Mouse (Mus musculus): Measurements from ENCODE around the gene Baiap3.

Gene Baiap3

GRCm38 (mm10) chr17:25256140-25256754 lies at the start of gene Baiap3:
TSS of gene Baiap3 (minus strand) at chr17:25256364.
- peak; percentile 49 for DNase-seq

DNA sequence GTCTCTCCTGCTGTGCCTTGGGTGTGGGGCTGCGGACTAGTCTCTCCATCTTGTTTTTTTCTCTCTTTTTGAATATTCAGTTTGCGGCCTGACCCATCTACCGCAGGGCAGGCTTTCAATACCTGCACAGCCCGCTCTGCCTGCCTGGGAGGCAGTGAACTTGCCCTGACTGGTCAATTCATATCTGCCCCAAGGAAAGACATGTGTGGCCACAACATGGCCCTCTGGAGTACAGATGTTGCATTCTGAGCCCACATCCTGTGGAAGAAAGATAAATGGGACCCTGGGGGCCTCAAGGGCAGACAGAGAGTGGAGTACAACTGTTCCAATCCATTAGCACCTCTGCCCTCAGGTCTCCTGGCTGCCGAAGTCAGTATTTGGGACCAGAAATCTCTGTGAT lies 41.9 kb upstream of the Baiap3 start, which contains the start of gene Prss34:
Gene Prss34, plus strand, starts transcription at position 301 of the 400 bp plus-strand sequence.
- DNase-seq, result no peak

DNA sequence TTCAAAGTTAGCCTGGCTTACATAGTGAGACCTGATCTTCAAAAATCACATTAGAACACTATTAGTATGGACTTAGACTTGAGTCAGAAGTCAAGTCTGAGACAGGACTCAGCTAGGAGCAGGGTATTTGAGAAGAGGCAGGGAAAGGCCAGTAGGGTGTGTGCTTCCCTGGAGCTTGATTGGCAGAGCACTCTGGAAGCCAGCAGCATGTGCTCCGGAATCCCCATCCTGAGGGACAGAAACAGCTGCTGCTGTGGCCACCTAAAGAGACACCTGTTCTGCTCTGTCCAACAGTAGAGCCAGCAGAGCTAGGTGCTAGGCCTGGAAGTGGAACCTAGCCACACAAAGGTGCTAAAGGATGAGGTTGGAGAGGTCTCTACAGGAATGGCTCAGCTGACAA lies 37.9 kb upstream of the Baiap3 start:
- DNase-seq, result no peak

DNA sequence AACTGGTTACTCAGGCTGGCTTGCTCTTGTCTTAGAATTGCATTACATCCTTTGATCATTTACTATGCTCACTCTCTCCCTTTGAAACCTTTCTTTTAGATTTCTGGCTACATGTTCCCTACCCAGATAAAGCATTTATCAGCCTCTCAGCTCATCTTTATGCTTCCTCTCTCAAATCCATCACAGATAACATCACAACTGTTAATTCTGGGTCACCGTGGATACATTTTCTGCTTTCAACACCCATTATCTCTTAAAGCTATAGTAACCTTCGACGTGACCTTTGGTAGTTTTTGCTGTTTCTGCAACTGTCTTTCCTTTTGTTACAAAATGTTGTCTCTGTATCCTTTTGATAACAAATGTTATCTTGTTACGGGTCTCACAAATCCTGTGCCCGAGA lies 37.3 kb upstream of the Baiap3 start:
- DNase-seq, result no peak

- DNase-seq, result no peak
These were observed 34.2 kb upstream of the Baiap3 start for GRCm38 (mm10) chr17:25290411-25290810.

DNA sequence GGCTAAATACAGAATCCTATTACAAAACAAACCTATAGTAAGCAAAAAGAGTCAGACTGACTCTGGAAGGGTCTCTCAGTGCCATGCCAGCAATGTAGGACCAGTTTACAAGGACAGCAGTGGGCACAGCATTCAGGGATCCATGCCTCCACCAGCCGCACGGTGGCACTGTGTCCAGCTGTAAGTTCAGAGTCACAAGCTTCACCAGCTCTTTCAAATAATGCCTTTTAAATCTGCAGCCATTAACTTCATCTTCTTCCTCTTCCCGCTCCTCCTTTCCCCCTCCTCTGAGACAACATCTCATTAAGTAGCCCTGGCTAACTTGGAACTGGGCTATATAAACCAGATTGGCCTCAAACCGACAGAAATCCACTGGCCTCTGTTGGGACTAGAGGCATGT lies 32.7 kb upstream of the Baiap3 start:
- DNase-seq, result peak; percentile 48

DNA sequence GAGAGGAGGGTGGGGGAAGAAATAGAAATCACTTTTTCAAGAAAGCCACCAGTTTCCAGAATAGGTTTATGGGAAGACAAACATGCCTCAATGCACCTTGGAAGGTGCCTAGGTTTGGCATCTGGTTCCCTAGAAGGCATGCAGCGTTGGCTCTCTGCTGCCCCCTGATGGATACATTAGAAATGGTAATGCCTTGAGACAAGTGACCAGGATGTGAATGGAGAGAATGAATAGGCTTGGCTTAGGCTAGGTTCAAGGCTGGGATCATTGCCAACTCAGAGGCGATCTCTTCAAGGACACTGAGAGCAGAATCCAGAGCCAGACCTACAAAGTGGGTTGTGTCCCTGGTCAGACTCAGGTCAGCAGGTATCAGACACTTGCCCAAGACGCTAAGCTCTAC lies 28.9 kb upstream of the Baiap3 start:
- peak; percentile 76 for DNase-seq

- DNase-seq, result peak; percentile 28
These were observed 26.0 kb upstream of the Baiap3 start for GRCm38 (mm10) chr17:25282133-25282532.

DNA sequence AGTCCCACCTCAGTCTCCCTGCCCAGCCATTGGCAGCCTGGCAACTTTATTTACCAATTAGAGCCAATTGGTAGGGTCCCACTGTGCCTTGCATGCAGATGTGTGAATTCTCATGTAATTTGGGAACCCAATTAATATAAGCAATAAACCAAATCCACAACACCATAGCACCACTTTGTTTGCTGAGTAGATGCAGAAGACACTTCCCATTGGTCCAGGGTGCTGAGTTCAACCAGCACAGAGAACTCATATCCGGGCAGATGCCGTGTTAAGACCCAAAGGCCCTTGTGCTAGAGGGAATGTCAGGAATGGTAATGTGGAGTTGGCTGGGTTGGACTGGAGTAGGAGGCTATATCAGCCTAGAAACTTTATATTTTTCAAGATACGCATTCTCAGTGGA lies 19.7 kb upstream of the Baiap3 start:
- DNase-seq, result no peak

DNA sequence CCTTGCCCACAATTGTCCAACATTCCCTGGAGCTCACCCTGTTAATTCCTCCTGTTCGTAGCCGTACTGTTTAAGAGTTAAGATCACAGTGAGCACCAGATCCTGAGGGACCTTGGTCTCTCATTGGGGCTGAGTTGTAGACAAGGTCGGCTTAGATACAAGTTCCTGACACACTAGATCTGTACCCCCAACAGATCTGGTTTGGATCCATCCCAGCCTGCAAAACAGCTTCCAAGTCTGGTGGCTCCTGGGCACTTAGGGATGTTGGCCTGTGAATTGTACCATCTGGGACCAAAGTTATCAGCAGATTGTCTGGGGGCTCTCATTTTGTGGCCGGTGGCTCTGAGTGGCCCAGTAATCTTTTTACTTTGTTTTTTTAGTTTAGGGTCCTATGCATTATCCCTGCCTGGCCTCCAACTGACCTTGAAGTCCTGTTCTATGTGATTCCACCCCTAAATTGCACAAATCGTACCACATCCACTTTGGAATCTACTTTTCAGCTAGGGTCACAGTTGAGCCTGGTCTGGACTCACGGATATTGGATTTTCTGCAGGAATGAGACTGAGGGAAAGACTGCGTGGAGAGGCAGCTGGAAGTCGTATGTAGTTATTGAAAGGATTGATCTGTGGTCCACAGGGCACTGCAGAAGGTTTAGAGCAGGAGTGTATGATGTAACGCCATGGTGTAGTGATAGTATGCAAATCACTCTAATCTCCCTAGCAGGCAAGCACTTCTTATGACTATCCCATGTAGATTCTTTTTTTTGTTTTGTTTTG lies 18.6 kb upstream of the Baiap3 start, which contains the start of gene Ube2i:
Gene Ube2i, minus strand, starts transcription at position 52 of the 776 bp plus-strand sequence.
- DNase-seq, result no peak

GRCm38 (mm10) chr17:25273706-25274501 lies 17.7 kb upstream of the Baiap3 start:
- peak; percentile 98 for DNase-seq

DNA sequence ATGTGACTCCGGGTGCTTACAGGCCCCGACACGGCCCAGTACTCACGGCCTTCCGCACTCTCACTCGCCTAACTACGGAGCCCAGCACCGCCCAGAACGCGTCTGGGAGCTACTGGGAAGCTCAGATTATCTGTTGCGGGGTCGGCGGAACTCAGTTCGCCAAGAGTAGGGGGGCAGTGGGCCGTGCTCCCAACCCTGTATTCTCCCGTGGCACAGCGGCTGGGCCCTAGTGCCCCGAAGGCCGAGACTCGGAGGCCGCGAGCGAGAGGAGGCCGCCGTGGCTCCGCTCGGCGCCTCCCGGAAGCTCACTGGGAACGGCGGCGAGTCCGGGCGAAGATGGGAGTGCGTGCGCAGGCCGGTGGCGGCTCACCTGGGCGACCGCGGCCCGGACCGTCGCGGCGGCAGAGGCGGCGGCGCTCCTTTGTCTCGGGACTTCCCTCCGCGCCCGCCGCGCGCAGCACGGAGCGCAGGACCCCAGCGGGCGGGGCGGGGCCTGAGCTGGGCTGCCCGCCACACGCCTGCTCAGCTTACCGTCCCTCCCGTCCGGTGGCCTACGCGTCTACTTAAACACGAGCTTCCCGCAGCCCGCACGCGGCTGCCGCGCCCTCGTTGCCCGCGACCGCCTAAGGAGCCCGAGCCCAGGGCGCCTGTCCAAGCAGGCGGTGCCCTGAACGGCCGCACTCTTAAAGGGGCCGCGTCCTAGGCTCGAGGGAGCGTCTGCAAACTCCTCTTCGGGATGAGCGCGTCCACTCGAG lies 17.0 kb upstream of the Baiap3 start:
- DNase-seq, result no peak

- no peak for DNase-seq
These were observed 16.2 kb upstream of the Baiap3 start for GRCm38 (mm10) chr17:25272326-25272725.

DNA sequence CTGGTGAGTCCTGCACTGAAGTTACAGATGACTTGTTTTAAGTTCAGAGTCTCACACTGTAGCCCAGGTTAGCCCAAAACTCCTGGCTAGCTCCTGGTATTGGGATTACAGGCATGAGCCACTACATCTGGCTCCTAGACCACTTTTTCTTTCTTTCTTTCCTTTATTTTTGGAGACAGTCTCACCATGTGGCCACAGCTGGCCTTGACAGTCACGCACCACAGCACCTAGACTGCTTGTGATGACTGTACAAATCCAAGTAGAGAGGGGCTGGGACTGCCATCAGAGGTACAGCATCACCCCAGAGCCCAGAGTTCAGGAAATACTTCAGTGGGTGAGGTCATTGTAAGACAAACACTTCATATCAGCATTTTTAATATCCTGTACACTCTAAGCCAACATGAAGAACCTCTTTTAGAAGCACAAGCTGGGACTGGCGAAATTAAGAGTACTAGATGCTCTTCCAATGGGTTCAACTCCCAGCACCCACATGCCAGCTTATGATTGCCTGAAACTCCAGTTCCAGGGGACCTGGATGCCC lies 14.7 kb upstream of the Baiap3 start:
- DNase-seq, result no peak

GRCm38 (mm10) chr17:25264453-25264852 lies 8.3 kb upstream of the Baiap3 start:
- no peak for DNase-seq

- peak; percentile 42 for DNase-seq
These were observed 1.7 kb upstream of the Baiap3 start for GRCm38 (mm10) chr17:25257804-25258261.

DNA sequence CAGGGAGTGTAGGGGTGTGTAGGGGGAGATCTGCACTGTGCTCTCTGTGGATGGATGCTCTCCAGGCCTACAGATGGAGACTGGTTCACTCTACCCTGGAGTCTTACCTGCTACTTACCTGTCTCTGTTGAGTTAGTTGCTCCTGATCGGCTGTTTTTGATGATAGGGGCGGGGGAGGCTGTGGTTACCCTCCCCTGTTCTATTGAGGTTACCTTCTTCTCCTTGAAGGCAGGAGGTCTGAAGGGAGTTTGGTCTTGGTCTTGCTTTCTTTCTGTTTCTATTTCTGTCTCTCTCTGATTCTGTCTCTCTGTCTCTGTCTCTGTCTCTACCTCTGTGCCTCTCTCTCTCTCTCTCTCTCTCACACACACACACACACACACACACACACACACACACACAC lies 1.1 kb downstream of the Baiap3 start:
- DNase-seq, result no peak

DNA sequence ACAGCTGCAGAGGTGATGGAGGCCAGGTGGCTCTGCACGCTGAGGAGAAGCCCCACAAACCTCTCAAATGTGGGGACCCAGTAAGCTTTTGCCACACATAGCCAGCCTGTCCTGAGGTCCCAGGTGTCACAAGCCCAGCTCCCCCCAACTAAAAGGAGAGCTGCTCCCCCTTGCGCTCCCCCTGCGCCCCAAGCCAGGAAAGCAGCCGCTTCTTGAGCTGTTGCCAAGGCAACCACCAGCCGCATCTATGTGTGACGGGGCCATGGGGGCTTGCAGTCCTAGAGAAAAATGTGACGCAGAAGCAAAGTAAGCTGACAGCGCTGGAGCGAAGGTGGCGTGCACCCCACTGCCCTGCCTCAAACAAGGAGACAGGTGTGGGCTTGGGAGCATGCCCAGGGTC lies 2.4 kb downstream of the Baiap3 start:
- peak; percentile 71 for DNase-seq

- no peak for DNase-seq
These were observed 3.5 kb downstream of the Baiap3 start for GRCm38 (mm10) chr17:25252643-25253042.

- DNase-seq, result no peak
These were observed 5.9 kb downstream of the Baiap3 start for GRCm38 (mm10) chr17:25250181-25250835.

- peak; percentile 41 for DNase-seq
These were observed 8.0 kb downstream of the Baiap3 start for GRCm38 (mm10) chr17:25248033-25248750.
